Mouse (Mus musculus) myocyte (in vitro differentiated cells): ENCODE data around the gene Pcdh7. TPM values are rescaled to one million over a fixed set of nuclear protein-coding genes. Genes with fewer than 3 reads are reported as not detected.

ENCODE experiments used
- H3K27me3 ChIP-seq: one replicate; pipeline ENCODE4 v1.6.1; 2011; ENCODE audit not compliant: control insufficient read depth, insufficient read depth, insufficient read length
- H3K36me3 ChIP-seq: one replicate; pipeline ENCODE4 v1.6.1; 2011; ENCODE audit not compliant: control insufficient read depth, insufficient read depth
- H3K4me2 ChIP-seq: one replicate; pipeline ENCODE4 v1.6.1; 2011; ENCODE audit warnings: low read depth, control low read depth
- H3K4me3 ChIP-seq: one replicate; pipeline ENCODE4 v1.5.1; 2011; ENCODE audit warnings: mild to moderate bottlenecking, control low read depth, moderate library complexity
- H3K79me2 ChIP-seq: one replicate; pipeline ENCODE4 v1.6.1; 2011; ENCODE audit not compliant: control insufficient read depth, insufficient read depth
- H3ac ChIP-seq: one replicate; pipeline ENCODE4 v1.6.1; 2011; ENCODE audit not compliant: control insufficient read depth, insufficient read length
- CEBPB ChIP-seq: IDR thresholded peaks from 2 replicates; pipeline ENCODE4 v1.6.1; 2011; ENCODE audit warnings: mild to moderate bottlenecking, moderate library complexity; ENCODE audit not compliant: poor library complexity, insufficient read depth, severe bottlenecking
- E2F4 ChIP-seq: IDR thresholded peaks from one replicate; pipeline ENCODE4 v1.6.1; 2011; ENCODE audit warnings: mild to moderate bottlenecking, control low read depth, moderate library complexity; ENCODE audit not compliant: insufficient read depth
- MAX ChIP-seq: IDR thresholded peaks from one replicate; pipeline ENCODE4 v1.6.1; 2011; ENCODE audit warnings: low read depth, mild to moderate bottlenecking, control low read depth
- MYOD1 ChIP-seq, 3 experiments: IDR thresholded peaks; one replicate each; pipeline ENCODE4 v1.6.1; 2011; ENCODE audit warnings: control low read depth in 2 of 3, low read depth in 2 of 3, mild to moderate bottlenecking in 2 of 3, moderate library complexity in 1 of 3; ENCODE audit not compliant: insufficient read length in 2 of 3, control insufficient read depth in 1 of 3
- MYOG ChIP-seq, 3 experiments: IDR thresholded peaks; one replicate each; pipeline ENCODE4 v1.6.1; 2011; ENCODE audit warnings: control low read depth in 2 of 3, low read depth in 2 of 3, mild to moderate bottlenecking in 2 of 3; ENCODE audit not compliant: insufficient read length in 2 of 3, control insufficient read depth in 1 of 3, insufficient read depth in 1 of 3
- POLR2A ChIP-seq: IDR thresholded peaks from one replicate; pipeline ENCODE4 v1.6.1; 2011; ENCODE audit warnings: low read depth, mild to moderate bottlenecking, control low read depth, moderate library complexity; ENCODE audit not compliant: insufficient read length
- POLR2AphosphoS2 ChIP-seq: IDR thresholded peaks from one replicate; pipeline ENCODE4 v1.6.1; 2011; ENCODE audit warnings: low read depth, control low read depth; ENCODE audit not compliant: insufficient read length
- REST ChIP-seq: IDR thresholded peaks from one replicate; pipeline ENCODE4 v1.6.1; 2011; ENCODE audit warnings: mild to moderate bottlenecking, control low read depth, moderate library complexity; ENCODE audit not compliant: insufficient read depth, insufficient read length
- SRF ChIP-seq: IDR thresholded peaks from one replicate; pipeline ENCODE4 v1.6.1; 2011; ENCODE audit warnings: low read depth; ENCODE audit not compliant: control insufficient read depth, insufficient read length
- TCF12 ChIP-seq: IDR thresholded peaks from one replicate; pipeline ENCODE4 v1.6.1; 2011; ENCODE audit warnings: mild to moderate bottlenecking, control low read depth; ENCODE audit not compliant: poor library complexity, insufficient read depth, severe bottlenecking
- TCF3 ChIP-seq: IDR thresholded peaks from one replicate; pipeline ENCODE4 v1.6.1; 2011; ENCODE audit warnings: low read depth, control low read depth; ENCODE audit not compliant: insufficient read length
- USF1 ChIP-seq: IDR thresholded peaks from one replicate; pipeline ENCODE4 v1.6.1; 2011; ENCODE audit warnings: low read depth, mild to moderate bottlenecking, control low read depth, moderate library complexity
- polyA plus RNA-seq: library from polyadenylated mRNA; unstranded; fragments of >200 nt; fragmentation: generic; extraction: Trizol; gene quantifications from one replicate; pipeline ENCODE4 v1.2.1, GENCODE M21; 2012; ENCODE audit warnings: missing spikeins

Gene Pcdh7
- polyA plus RNA-seq, 1 experiment: 16.0 TPM

GRCm38 (mm10) chr5:58021331-58021730, 303.6 kb downstream of the Pcdh7 start:
- H3K4me3 ChIP-seq: no peak overlapping the region
- H3ac ChIP-seq: no peak overlapping the region
- no peaks in the 10 kb centered on the region for H3K79me2 ChIP-seq
- no peaks in the 10 kb centered on the region for H3K27me3 ChIP-seq
- H3K4me2 ChIP-seq: no peak overlapping the region
- TF ChIP-seq POLR2A: no peak
- TF ChIP-seq E2F4: no peak
- TF ChIP-seq TCF3: no peak
- no peak for TF ChIP-seq MAX
- no peak for TF ChIP-seq REST
- TF ChIP-seq MYOD1 (IDR thresholded peaks at IDR 0.05; ENCODE audit: control insufficient read depth in 1 of 3, insufficient read length in 2 of 3, low read depth in 2 of 3): no peak
- TF ChIP-seq SRF: no peak
- TF ChIP-seq TCF12: no peak
- no peak for TF ChIP-seq MYOG (IDR thresholded peaks at IDR 0.05; ENCODE audit: control insufficient read depth in 1 of 3, insufficient read depth in 1 of 3, insufficient read length in 2 of 3, low read depth in 2 of 3)
- no peak for TF ChIP-seq POLR2AphosphoS2
- no peak for TF ChIP-seq USF1
- TF ChIP-seq CEBPB: no peak
- no peaks in the 10 kb centered on the region for H3K36me3 ChIP-seq

DNA sequence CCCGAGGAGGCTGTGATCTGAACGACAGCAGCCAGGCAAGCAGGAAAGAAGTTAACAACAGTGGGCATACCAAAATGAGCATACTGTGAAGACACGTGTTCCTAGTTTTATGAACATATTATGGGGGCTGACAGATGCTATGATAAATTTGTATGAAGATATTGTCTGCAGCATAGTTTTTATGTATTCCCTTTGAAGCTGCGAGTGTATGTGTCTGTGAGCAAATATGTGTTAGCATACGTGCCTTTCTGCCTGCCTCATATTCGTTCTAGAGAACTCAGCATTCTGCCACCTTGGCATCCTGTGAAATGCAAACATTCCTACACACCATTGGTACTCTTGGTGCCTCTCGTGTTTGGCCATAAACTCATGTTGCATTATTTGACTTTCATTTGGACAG, 307.4 kb downstream of the Pcdh7 start:
- no peak for TF ChIP-seq SRF
- TF ChIP-seq REST: no peak
- no peak for TF ChIP-seq MYOD1 (IDR thresholded peaks at IDR 0.05; ENCODE audit: control insufficient read depth in 1 of 3, insufficient read length in 2 of 3, low read depth in 2 of 3)
- no peak for TF ChIP-seq CEBPB
- no peak for TF ChIP-seq POLR2AphosphoS2
- TF ChIP-seq E2F4: no peak
- TF ChIP-seq POLR2A: no peak
- Histone ChIP-seq H3K36me3 (no peaks in the 10 kb centered on the region), H3ac (no peak overlapping the region)

GRCm38 (mm10) chr5:58025759-58026158, 308.0 kb downstream of the Pcdh7 start:
- H3K4me3 ChIP-seq: no peak overlapping the region
- H3K36me3 ChIP-seq: no peaks in the 10 kb centered on the region
- H3K79me2 ChIP-seq: no peaks in the 10 kb centered on the region
- H3ac ChIP-seq: no peak overlapping the region
- no peak overlapping the region for H3K4me2 ChIP-seq
- no peak for TF ChIP-seq MAX
- no peak for TF ChIP-seq TCF3
- no peak for TF ChIP-seq CEBPB
- no peak for TF ChIP-seq REST
- no peak for TF ChIP-seq POLR2A
- no peak for TF ChIP-seq TCF12
- TF ChIP-seq USF1: no peak
- no peak for TF ChIP-seq E2F4
- no peak for TF ChIP-seq SRF
- H3K27me3 ChIP-seq: no peaks in the 10 kb centered on the region

More for the DNA sequence above, 307.4 kb downstream of the Pcdh7 start:
- no peaks in the 10 kb centered on the region for H3K79me2 ChIP-seq
- no peak overlapping the region for H3K4me3 ChIP-seq
- no peak overlapping the region for H3K4me2 ChIP-seq
- H3K27me3 ChIP-seq: no peaks in the 10 kb centered on the region

DNA sequence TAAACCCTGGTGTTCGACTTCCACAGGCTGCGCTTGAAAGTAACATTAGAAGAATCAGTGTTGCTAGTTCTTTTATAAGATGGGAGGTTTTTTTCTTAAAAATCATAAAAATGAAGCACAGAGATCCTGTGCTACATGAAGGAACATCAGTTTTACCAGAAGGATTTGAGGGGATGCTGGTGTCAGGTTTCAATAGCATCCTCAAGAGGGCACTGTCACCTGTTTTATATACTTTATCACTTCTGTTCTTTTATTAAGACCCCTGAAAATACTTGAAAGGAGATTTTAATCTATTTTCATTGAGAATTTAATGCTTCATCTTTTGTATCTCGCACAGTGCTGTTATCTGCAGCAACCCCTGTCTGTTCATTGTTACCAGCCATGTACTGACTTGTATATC, 322.1 kb downstream of the Pcdh7 start:
- Histone ChIP-seq H3K79me2 (no peaks in the 10 kb centered on the region), H3K27me3 (no peaks in the 10 kb centered on the region)
- TF ChIP-seq SRF: no peak
- TF ChIP-seq MYOD1 (IDR thresholded peaks at IDR 0.05; ENCODE audit: control insufficient read depth in 1 of 3, insufficient read length in 2 of 3, low read depth in 2 of 3): no peak
- no peak for TF ChIP-seq TCF3
- TF ChIP-seq POLR2A: no peak
- no peak for TF ChIP-seq REST

GRCm38 (mm10) chr5:58044216-58044615, 326.4 kb downstream of the Pcdh7 start:
- no peak overlapping the region for H3ac ChIP-seq
- no peak overlapping the region for H3K4me2 ChIP-seq
- H3K36me3 ChIP-seq: no peaks in the 10 kb centered on the region
- TF ChIP-seq MYOD1 (IDR thresholded peaks at IDR 0.05; ENCODE audit: control insufficient read depth in 1 of 3, insufficient read length in 2 of 3, low read depth in 2 of 3) (no peak), TCF3 (no peak), MYOG (IDR thresholded peaks at IDR 0.05; ENCODE audit: control insufficient read depth in 1 of 3, insufficient read depth in 1 of 3, insufficient read length in 2 of 3, low read depth in 2 of 3) (no peak), POLR2A (no peak)
- no peak overlapping the region for H3K4me3 ChIP-seq
- H3K79me2 ChIP-seq: no peaks in the 10 kb centered on the region
- no peaks in the 10 kb centered on the region for H3K27me3 ChIP-seq

More for the DNA sequence above, 322.1 kb downstream of the Pcdh7 start:
- no peaks in the 10 kb centered on the region for H3K36me3 ChIP-seq
- no peak overlapping the region for H3K4me2 ChIP-seq
- H3ac ChIP-seq: no peak overlapping the region
- H3K4me3 ChIP-seq: no peak overlapping the region
